Mouse (Mus musculus): ENCODE results near the gene Tns1. TPM values are rescaled to one million over a fixed set of nuclear protein-coding genes. Genes with fewer than 3 reads are reported as not detected.

The Tns1 gene
- total RNA-seq, 2 experiments from 2014 or later = 2.9 to 4.9 TPM

GRCm38 (mm10) chr1:74017399-74018172 is 106.7 kb downstream of the Tns1 start:
- ATAC-seq (ENCODE audit: poor library complexity, severe bottlenecking) = no peak

- no peak for ATAC-seq (ENCODE audit: poor library complexity, severe bottlenecking)
These were observed 107.6 kb downstream of the Tns1 start for GRCm38 (mm10) chr1:74016618-74017017.

GRCm38 (mm10) chr1:74015513-74016234 is 108.6 kb downstream of the Tns1 start:
- ATAC-seq (ENCODE audit: poor library complexity, severe bottlenecking) = no peak

- no peak for ATAC-seq (ENCODE audit: poor library complexity, severe bottlenecking)
These were observed 109.5 kb downstream of the Tns1 start for GRCm38 (mm10) chr1:74014538-74015327.

- ATAC-seq (ENCODE audit: poor library complexity, severe bottlenecking) = no peak
These were observed 110.8 kb downstream of the Tns1 start for GRCm38 (mm10) chr1:74013296-74014031.

DNA sequence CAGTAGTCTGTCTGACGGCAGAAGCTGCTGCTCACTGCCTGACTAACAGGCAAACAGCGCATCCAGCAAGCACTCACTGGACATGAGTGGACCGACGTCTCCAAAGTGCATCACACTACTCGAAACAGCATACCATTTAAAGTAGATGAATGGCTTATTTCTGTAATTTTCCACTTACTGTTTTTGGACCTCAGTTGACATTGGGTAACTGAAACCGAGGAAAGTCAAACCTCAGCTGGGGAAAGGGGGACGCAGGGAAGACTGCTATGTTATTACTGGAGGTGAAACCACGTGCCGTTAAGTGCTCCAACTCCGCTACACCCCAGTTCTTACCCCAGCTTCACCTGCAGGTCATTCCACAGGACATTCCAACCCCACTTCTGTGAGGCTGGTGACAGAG is 111.5 kb downstream of the Tns1 start:
- no peak for ATAC-seq (ENCODE audit: poor library complexity, severe bottlenecking)

DNA sequence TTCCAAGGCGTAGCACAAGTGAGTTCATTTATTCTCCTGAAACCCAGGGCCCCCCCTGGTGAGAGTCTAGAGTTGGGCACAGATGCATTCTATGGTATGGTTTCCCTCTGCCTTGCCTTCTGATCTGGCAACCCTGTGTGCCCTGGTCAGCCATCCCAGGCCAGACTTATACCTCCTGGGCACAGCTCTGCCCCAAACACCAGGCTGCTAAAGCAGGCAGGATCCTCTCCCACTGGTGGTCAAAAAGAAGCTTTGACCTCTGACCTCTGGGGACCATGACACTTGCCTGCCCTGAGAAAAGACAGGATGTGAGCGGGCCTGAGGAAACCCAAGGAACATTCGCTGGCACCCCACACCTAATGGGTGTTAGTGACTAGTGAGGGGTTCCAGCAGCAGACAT is 114.8 kb downstream of the Tns1 start:
- ATAC-seq (ENCODE audit: poor library complexity, severe bottlenecking) = no peak

DNA sequence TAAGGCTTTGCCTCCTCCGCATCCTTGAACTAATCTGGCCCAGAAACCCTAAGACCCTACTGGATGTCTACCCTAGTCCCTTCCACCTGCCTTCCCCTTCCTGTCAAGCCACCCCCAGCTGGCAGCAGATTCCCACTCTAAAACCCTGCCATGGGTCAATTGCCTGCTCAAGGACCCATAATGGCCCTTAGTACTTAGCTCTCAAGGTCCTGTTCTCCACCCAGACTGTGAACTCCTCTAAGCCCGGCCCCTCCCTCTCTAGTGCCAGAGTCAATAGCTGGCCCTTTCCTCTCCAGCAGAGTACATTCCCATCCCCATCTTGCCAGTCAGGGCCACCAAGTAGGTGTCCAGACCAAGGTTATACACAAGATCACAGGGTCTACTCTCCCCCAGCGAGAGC is 115.3 kb downstream of the Tns1 start:
- no peak for ATAC-seq (ENCODE audit: poor library complexity, severe bottlenecking)

DNA sequence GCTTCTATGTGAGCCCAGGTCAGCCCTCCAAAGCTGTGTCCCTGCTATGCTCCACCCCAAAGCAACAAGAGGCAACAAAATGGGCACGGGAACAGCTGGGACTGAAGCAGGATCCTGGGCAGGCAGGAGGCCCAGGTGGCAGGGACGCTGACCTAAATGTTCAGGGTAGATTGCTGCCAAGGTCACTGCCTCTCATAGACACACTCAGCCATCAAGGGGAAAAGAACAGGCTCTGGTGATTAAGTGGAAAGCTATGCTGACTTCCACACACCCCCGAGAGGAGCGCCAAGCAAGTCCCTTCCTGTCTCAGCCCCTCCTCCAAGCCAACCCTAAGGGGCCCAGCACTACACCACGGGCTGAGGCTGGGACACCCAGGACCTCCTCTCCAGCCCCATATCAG is 115.8 kb downstream of the Tns1 start:
- no peak for ATAC-seq (ENCODE audit: poor library complexity, severe bottlenecking)

GRCm38 (mm10) chr1:74007398-74008050 is 116.7 kb downstream of the Tns1 start:
- ATAC-seq (ENCODE audit: poor library complexity, severe bottlenecking) = no peak

- ATAC-seq (ENCODE audit: poor library complexity, severe bottlenecking) = no peak
These were observed 119.2 kb downstream of the Tns1 start for GRCm38 (mm10) chr1:74005020-74005419.

GRCm38 (mm10) chr1:74003723-74004122 is 120.5 kb downstream of the Tns1 start:
- no peak for ATAC-seq (ENCODE audit: poor library complexity, severe bottlenecking)

- ATAC-seq (ENCODE audit: poor library complexity, severe bottlenecking) = peak; percentile 53
These were observed 122.8 kb downstream of the Tns1 start for GRCm38 (mm10) chr1:74001449-74001820.

GRCm38 (mm10) chr1:74000810-74001448 is 123.3 kb downstream of the Tns1 start:
- no peak for ATAC-seq (ENCODE audit: poor library complexity, severe bottlenecking)

GRCm38 (mm10) chr1:74000191-74000651 is 124.0 kb downstream of the Tns1 start:
- no peak for ATAC-seq (ENCODE audit: poor library complexity, severe bottlenecking)

DNA sequence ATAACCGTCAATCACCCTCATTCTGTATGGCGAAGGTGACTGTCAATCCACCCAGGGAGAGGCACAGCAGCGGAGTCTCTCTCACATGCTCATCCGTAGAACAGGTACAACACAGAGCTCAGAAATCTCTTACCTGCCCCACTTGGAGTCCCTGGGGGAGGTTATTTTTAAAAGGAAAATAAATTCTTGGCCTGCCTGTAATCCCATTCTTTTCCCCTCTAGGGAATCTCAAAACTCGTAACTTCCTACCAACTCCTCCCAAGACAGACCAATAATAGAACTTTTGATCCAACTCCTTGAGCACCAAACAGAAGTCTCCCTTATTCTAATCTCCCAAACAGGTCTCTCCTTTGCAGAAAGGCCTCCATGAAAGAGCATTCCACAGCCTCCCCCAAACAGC is 124.7 kb downstream of the Tns1 start:
- no peak for ATAC-seq (ENCODE audit: poor library complexity, severe bottlenecking)

GRCm38 (mm10) chr1:73998925-73999375 is 125.3 kb downstream of the Tns1 start:
- peak; percentile 56; the same call in 1 of the 2 replicates for ATAC-seq (ENCODE audit: poor library complexity, severe bottlenecking)

- no peak for ATAC-seq (ENCODE audit: poor library complexity, severe bottlenecking)
These were observed 126.0 kb downstream of the Tns1 start for GRCm38 (mm10) chr1:73998131-73998865.

GRCm38 (mm10) chr1:73997341-73997740 is 126.9 kb downstream of the Tns1 start:
- ATAC-seq (ENCODE audit: poor library complexity, severe bottlenecking) = no peak

All from megakaryocyte, adult 5-6 weeks (primary cell).